ENCODE assay signal across 18 mouse cellular contexts in genomic region chr2:45058183-45058582, GRCm38 (mm10). TPM values are rescaled to one million over a fixed set of nuclear protein-coding genes. Genes with fewer than 3 reads are reported as not detected.
DNase-seq lines count a peak whose midpoint lies in the region; ATAC-seq and TF ChIP-seq lines count a peak whose summit lies in the region.
"Had no signal": no experiment of that assay in that cellular context is flagged by ENCODE, and none has a peak within 500 bp of the region (broad histone marks: within the 10 kb centered on the region; RNA-seq: fewer than 3 reads in every experiment).

No protein-coding gene starts in this region.

- TF ChIP-seq CTCF in left cerebral cortex, adult 2 months (IDR thresholded peaks at IDR 0.05): no peak
- TF ChIP-seq CTCF in olfactory bulb, adult 2 months (IDR thresholded peaks at IDR 0.05; ENCODE audit: insufficient read depth, low read depth, low read length): no peak
- TF ChIP-seq CTCF in lung, adult 2 months (IDR thresholded peaks at IDR 0.05; ENCODE audit: insufficient read depth, low read length): no peak

- peaks cover 89% of the 10 kb centered on the region for H3K4me1 ChIP-seq in liver, embryonic 12.5 days
- peaks cover 25% of the 10 kb centered on the region for H3K4me1 ChIP-seq in olfactory bulb, adult 2 months (ENCODE audit: control insufficient read depth, insufficient read depth, low read length)
- H3K4me1 ChIP-seq in lung, adult 2 months (ENCODE audit: control insufficient read depth, insufficient read depth, low read length): peaks cover 4% of the 10 kb centered on the region

- H3K9me3 ChIP-seq in liver, embryonic 12.5 days (replicated peaks): no peaks in the 10 kb centered on the region
- H3K9me3 ChIP-seq: forebrain, embryonic 12.5 days; hindbrain, embryonic 12.5 days; limb, embryonic 13.5 days; midbrain, embryonic 13.5 days had no signal

- no peak overlapping the region for H3K4me3 ChIP-seq in left cerebral cortex, adult 2 months
- H3K4me3 ChIP-seq in liver, embryonic 12.5 days: no peak overlapping the region
- no peak overlapping the region for H3K4me3 ChIP-seq in olfactory bulb, adult 2 months (ENCODE audit: insufficient read depth, low read depth, low read length)
- no peak overlapping the region for H3K4me3 ChIP-seq in lung, adult 2 months (replicated peaks; ENCODE audit: extremely low read depth, low read depth, low read length)
- H3K4me3 ChIP-seq: forebrain, embryonic 12.5 days; hindbrain, embryonic 12.5 days; limb, embryonic 13.5 days; midbrain, embryonic 13.5 days had no signal

- 40% methylated on average over 9 of the region's 9 CpGs for WGBS in liver, embryonic 12.5 days (ENCODE audit: insufficient replicate concordance)
- 48% methylated on average over 9 of the region's 9 CpGs for WGBS in olfactory bulb, adult 2 months
- WGBS in lung, adult 2 months: 88% methylated on average over 9 of the region's 9 CpGs

- H3K27ac ChIP-seq in left cerebral cortex, adult 2 months: peak overlapping the region; percentile 89
- peak overlapping the region; percentile 83 for H3K27ac ChIP-seq in liver, embryonic 12.5 days
- H3K27ac ChIP-seq in olfactory bulb, adult 2 months (ENCODE audit: insufficient read depth, low read depth, low read length): peak overlapping the region; percentile 82
- H3K27ac ChIP-seq: hindbrain, embryonic 12.5 days; limb, embryonic 13.5 days had no signal

- peak overlapping the region; percentile 58 for H3K9ac ChIP-seq in liver, embryonic 12.5 days
- H3K9ac ChIP-seq: forebrain, embryonic 12.5 days; hindbrain, embryonic 12.5 days; limb, embryonic 13.5 days had no signal

- TF ChIP-seq POLR2A in olfactory bulb, adult 2 months (IDR thresholded peaks at IDR 0.05; ENCODE audit: insufficient read depth, low read depth, low read length): no peak
- TF ChIP-seq POLR2A in lung, adult 2 months (IDR thresholded peaks at IDR 0.05; ENCODE audit: borderline replicate concordance, extremely low read depth, low read depth, low read length): no peak

- H3K4me2 ChIP-seq in liver, embryonic 12.5 days: peak overlapping the region; percentile 45
- H3K4me2 ChIP-seq: forebrain, embryonic 12.5 days; hindbrain, embryonic 12.5 days; limb, embryonic 13.5 days; midbrain, embryonic 13.5 days had no signal

- DNase-seq in left cerebral cortex, adult 2 months (ENCODE audit: extremely low spot score in 1 of 2, low spot score in 2 of 2): no peak
- no peak for DNase-seq in left cerebral cortex, adult 8-10 months (ENCODE audit: low spot score in 2 of 2)
- no peak for DNase-seq in natural killer cell, adult 2 months (ENCODE audit: low spot score in 2 of 2)
- no peak for DNase-seq in lung, adult 2 months
- DNase-seq: adrenal gland, postnatal 10 days; cerebellum, postnatal 14 days; embryo, embryonic 11 days; kidney, postnatal 14 days; right cerebral cortex, postnatal 4 days; thymus, adult 2 months had no signal

- H3K27me3 ChIP-seq in liver, embryonic 12.5 days (replicated peaks): no peaks in the 10 kb centered on the region
- H3K27me3 ChIP-seq: forebrain, embryonic 12.5 days; hindbrain, embryonic 12.5 days; midbrain, embryonic 13.5 days; Patski had no signal

- H3K36me3 ChIP-seq in liver, embryonic 12.5 days: peaks cover 13% of the 10 kb centered on the region; the same call in 1 of the 2 replicates
- H3K36me3 ChIP-seq: forebrain, embryonic 12.5 days; hindbrain, embryonic 12.5 days; limb, embryonic 13.5 days; midbrain, embryonic 13.5 days had no signal

- ATAC-seq in erythroblast, adult 5-6 weeks (replicated peaks; ENCODE audit: low FRiP score, poor library complexity, severe bottlenecking): 0 out of 2 replicates have a peak, but pooled peaks have one; percentile 47
- peak; percentile 72 for ATAC-seq in liver, embryonic 12.5 days
- ATAC-seq: Patski had no signal

- intact Hi-C loops in left cerebral cortex, adult 2 months (cut with DNase I): loop anchor here (10.0 kb wide), 1 partner anchor 47 kb away; no protein-coding TSS in a partner anchor

RNA-seq across cellular contexts. Expression of gene Zeb2, which starts 59.0 kb away (rescaled TPM):
- 100 to 1,000 TPM; 156 to 181 TPM for total RNA-seq in left cerebral cortex, adult 2 months (2021)
- total RNA-seq in left cerebral cortex, adult 8-10 months (2022): 100 to 1,000 TPM; 162 to 184 (median 166) TPM
- 33.2 and 42.6 TPM in 2 replicates for total RNA-seq in erythroblast, adult 5-6 weeks (2015; ENCODE audit: low replicate concordance)
- total RNA-seq in erythroblast, adult 5-6 weeks (2017; ENCODE audit: low replicate concordance): 39.3 and 42.8 TPM in 2 replicates
- polyA plus RNA-seq in liver, embryonic 12.5 days (2016; fragmentation: Nextera tagmentation; extraction: Ambion mirVana): 22.1 and 24.3 TPM in 2 replicates
- polyA plus RNA-seq in olfactory bulb, adult 2 months (2012; ENCODE audit: insufficient read depth, insufficient read length, low replicate concordance, missing spikeins): 125 and 1,127 TPM in 2 replicates
- polyA plus RNA-seq in lung, adult 2 months (2012; rRNA removed): 26.1 and 59.0 TPM in 2 replicates
